Mouse (Mus musculus) midbrain, embryonic 16.5 days (tissue): Measurements from ENCODE around the gene Ankrd11. TPM values are rescaled to one million over a fixed set of nuclear protein-coding genes. Genes with fewer than 3 reads are reported as not detected.

Experiments
- ATAC-seq: fragments of 200-750 bp; cut with Nextera tagmentation; 2 replicates; pipeline ENCODE4 v1.8.0; 2017; ENCODE audit warnings: moderate TSS enrichment
- H3K27ac ChIP-seq: fragments of 300-500 bp; sonication (generic); 2 replicates; pipeline ENCODE4 v1.5.1; 2014; ENCODE audit warnings: mild to moderate bottlenecking, low read length, mixed read lengths
- H3K27me3 ChIP-seq: fragments of 300-500 bp; sonication (generic); 2 replicates; pipeline ENCODE4 v1.6.1; 2014; ENCODE audit warnings: low read depth, low read length, mixed read lengths; ENCODE audit not compliant: control insufficient read depth, insufficient read depth
- H3K36me3 ChIP-seq: fragments of 300-500 bp; sonication (generic); 2 replicates; pipeline ENCODE4 v1.6.1; 2014; ENCODE audit warnings: mild to moderate bottlenecking, low read length, moderate library complexity, mixed read lengths; ENCODE audit not compliant: control insufficient read depth, insufficient read depth
- H3K4me1 ChIP-seq: fragments of 300-500 bp; sonication (generic); 2 replicates; pipeline ENCODE4 v1.6.1; 2014; ENCODE audit warnings: mild to moderate bottlenecking, low read length, mixed read lengths; ENCODE audit not compliant: control insufficient read depth, insufficient read depth
- H3K4me2 ChIP-seq: fragments of 300-500 bp; sonication (generic); 2 replicates; pipeline ENCODE4 v1.6.1; 2014; ENCODE audit warnings: mild to moderate bottlenecking, low read length, mixed read lengths
- H3K4me3 ChIP-seq: fragments of 300-500 bp; sonication (generic); 2 replicates; pipeline ENCODE4 v1.5.1; 2014; ENCODE audit warnings: low read depth, mild to moderate bottlenecking, low read length, moderate library complexity, mixed read lengths
- H3K9ac ChIP-seq: fragments of 300-500 bp; sonication (generic); 2 replicates; pipeline ENCODE4 v1.6.1; 2014; ENCODE audit warnings: low read depth, low read length, mixed read lengths
- H3K9me3 ChIP-seq: fragments of 300-500 bp; sonication (generic); replicated peaks from 2 replicates; pipeline ENCODE4 v1.6.1; 2014; ENCODE audit warnings: mild to moderate bottlenecking, low read length, mixed read lengths; ENCODE audit not compliant: control insufficient read depth, poor library complexity, severe bottlenecking
- WGBS: fragments of 180-500 bp; shearing (Covaris S2); extraction: QIAGEN DNeasy Blood & Tissue Kit; methylation state at CpG from one replicate; pipeline ENCODE4 v1.1.7; 2014; 5-methylcytosine and 5-hydroxymethylcytosine counted together
- polyA plus RNA-seq: library from polyadenylated mRNA; unstranded; fragments of >200 nt; fragmentation: Nextera tagmentation; extraction: Ambion mirVana; gene quantifications from 2 replicates; pipeline ENCODE4 v1.2.1, GENCODE M21; 2015

Ankrd11 gene
- polyA plus RNA-seq, 1 experiment from 2014 or later: 23.2 TPM

- no peak overlapping the region for H3K9ac ChIP-seq
- no peak for ATAC-seq
- WGBS: 96% methylated on average over 12 of the region's 12 CpGs
- no peak overlapping the region for H3K27ac ChIP-seq
- no peak overlapping the region for H3K4me3 ChIP-seq
- no peaks in the 10 kb centered on the region for H3K9me3 ChIP-seq
- no peaks in the 10 kb centered on the region for H3K4me1 ChIP-seq
- H3K4me2 ChIP-seq: no peak overlapping the region
- H3K27me3 ChIP-seq: no peaks in the 10 kb centered on the region
- peaks cover 32% of the 10 kb centered on the region for H3K36me3 ChIP-seq
Measured at GRCm38 (mm10) chr8:122898473-122898872, 143.6 kb downstream of the Ankrd11 start.

GRCm38 (mm10) chr8:122898018-122898417 lies 144.1 kb downstream of the Ankrd11 start:
- Histone ChIP-seq H3K4me3 (no peak overlapping the region), H3K9ac (no peak overlapping the region), H3K27me3 (no peaks in the 10 kb centered on the region), H3K36me3 (peaks cover 34% of the 10 kb centered on the region), H3K27ac (no peak overlapping the region), H3K4me1 (no peaks in the 10 kb centered on the region), H3K4me2 (no peak overlapping the region), H3K9me3 (no peaks in the 10 kb centered on the region)
- ATAC-seq: no peak
- WGBS: 87% methylated on average over 4 of the region's 4 CpGs

GRCm38 (mm10) chr8:122897200-122897599 lies 144.9 kb downstream of the Ankrd11 start:
- Histone ChIP-seq H3K9ac (no peak overlapping the region), H3K36me3 (peaks cover 38% of the 10 kb centered on the region), H3K4me2 (no peak overlapping the region), H3K27ac (no peak overlapping the region), H3K4me3 (no peak overlapping the region), H3K27me3 (no peaks in the 10 kb centered on the region), H3K9me3 (no peaks in the 10 kb centered on the region), H3K4me1 (no peaks in the 10 kb centered on the region)
- 93% methylated on average over 8 of the region's 8 CpGs for WGBS
- no peak for ATAC-seq

- Histone ChIP-seq H3K36me3 (peaks cover 40% of the 10 kb centered on the region), H3K9me3 (no peaks in the 10 kb centered on the region), H3K4me2 (no peak overlapping the region), H3K27me3 (no peaks in the 10 kb centered on the region), H3K4me3 (no peak overlapping the region), H3K27ac (no peak overlapping the region), H3K9ac (no peak overlapping the region), H3K4me1 (no peaks in the 10 kb centered on the region)
- WGBS: 92% methylated on average over 11 of the region's 11 CpGs
- ATAC-seq: no peak
Measured at GRCm38 (mm10) chr8:122896317-122896716, 145.8 kb downstream of the Ankrd11 start.

- ATAC-seq: no peak
- H3K36me3 ChIP-seq: peaks cover 50% of the 10 kb centered on the region
- 92% methylated on average over 12 of the region's 12 CpGs for WGBS
Measured at GRCm38 (mm10) chr8:122893451-122893850, 148.6 kb downstream of the Ankrd11 start.

GRCm38 (mm10) chr8:122891440-122891839 lies 150.6 kb downstream of the Ankrd11 start:
- Histone ChIP-seq H3K27me3 (no peaks in the 10 kb centered on the region), H3K4me2 (no peak overlapping the region), H3K27ac (no peak overlapping the region), H3K9me3 (no peaks in the 10 kb centered on the region), H3K4me1 (no peaks in the 10 kb centered on the region), H3K36me3 (peaks cover 58% of the 10 kb centered on the region), H3K9ac (no peak overlapping the region), H3K4me3 (no peak overlapping the region)
- WGBS: 88% methylated on average over 12 of the region's 12 CpGs
- no peak for ATAC-seq

More at GRCm38 (mm10) chr8:122893451-122893850, 148.6 kb downstream of the Ankrd11 start:
- Histone ChIP-seq H3K9me3 (no peaks in the 10 kb centered on the region), H3K4me3 (no peak overlapping the region), H3K9ac (no peak overlapping the region), H3K27ac (no peak overlapping the region), H3K4me1 (no peaks in the 10 kb centered on the region), H3K27me3 (no peaks in the 10 kb centered on the region), H3K4me2 (no peak overlapping the region)

GRCm38 (mm10) chr8:122883671-122884070 lies 158.4 kb downstream of the Ankrd11 start:
- peaks cover 37% of the 10 kb centered on the region for H3K36me3 ChIP-seq
- WGBS: 89% methylated on average over 10 of the region's 10 CpGs

GRCm38 (mm10) chr8:122880302-122880701 lies 161.8 kb downstream of the Ankrd11 start:
- no peak overlapping the region for H3K9ac ChIP-seq

More at GRCm38 (mm10) chr8:122883671-122884070, 158.4 kb downstream of the Ankrd11 start:
- H3K4me1 ChIP-seq: no peaks in the 10 kb centered on the region
- H3K4me3 ChIP-seq: no peak overlapping the region
- no peak overlapping the region for H3K27ac ChIP-seq
- H3K9me3 ChIP-seq: no peaks in the 10 kb centered on the region
- H3K9ac ChIP-seq: no peak overlapping the region
- H3K4me2 ChIP-seq: no peak overlapping the region
- ATAC-seq: no peak
- H3K27me3 ChIP-seq: no peaks in the 10 kb centered on the region

GRCm38 (mm10) chr8:122878231-122878630 lies 163.8 kb downstream of the Ankrd11 start:
- Histone ChIP-seq H3K4me3 (no peak overlapping the region), H3K27me3 (no peaks in the 10 kb centered on the region), H3K27ac (no peak overlapping the region), H3K9me3 (no peaks in the 10 kb centered on the region), H3K4me1 (no peaks in the 10 kb centered on the region), H3K4me2 (no peak overlapping the region), H3K9ac (no peak overlapping the region), H3K36me3 (peaks cover 4% of the 10 kb centered on the region)
- ATAC-seq: no peak
- WGBS: 88% methylated on average over 3 of the region's 3 CpGs

More at GRCm38 (mm10) chr8:122880302-122880701, 161.8 kb downstream of the Ankrd11 start:
- WGBS: 64% methylated on average over 3 of the region's 3 CpGs
- no peak for ATAC-seq
- Histone ChIP-seq H3K4me1 (no peaks in the 10 kb centered on the region), H3K36me3 (peaks cover 11% of the 10 kb centered on the region), H3K9me3 (no peaks in the 10 kb centered on the region), H3K4me3 (no peak overlapping the region), H3K4me2 (no peak overlapping the region), H3K27me3 (no peaks in the 10 kb centered on the region), H3K27ac (no peak overlapping the region)
